Mouse (Mus musculus): ENCODE data around the gene Trim3.

Trim3 gene

GRCm38 (mm10) chr7:105559016-105559415 lies 74.4 kb downstream of the Trim3 start:
- no peak for DNase-seq (ENCODE audit: inconsistent age in 2 of 2, low spot score in 1 of 2)

- DNase-seq (ENCODE audit: inconsistent age in 2 of 2, low spot score in 1 of 2) = no peak
These were observed 75.7 kb downstream of the Trim3 start for GRCm38 (mm10) chr7:105557671-105558070.

- no peak for DNase-seq (ENCODE audit: inconsistent age in 2 of 2, low spot score in 1 of 2)
These were observed 77.0 kb downstream of the Trim3 start for GRCm38 (mm10) chr7:105556406-105556805.

- DNase-seq (ENCODE audit: inconsistent age in 2 of 2, low spot score in 1 of 2) = no peak
These were observed 77.8 kb downstream of the Trim3 start for GRCm38 (mm10) chr7:105555571-105555970.
